In the genomic region with DNA sequence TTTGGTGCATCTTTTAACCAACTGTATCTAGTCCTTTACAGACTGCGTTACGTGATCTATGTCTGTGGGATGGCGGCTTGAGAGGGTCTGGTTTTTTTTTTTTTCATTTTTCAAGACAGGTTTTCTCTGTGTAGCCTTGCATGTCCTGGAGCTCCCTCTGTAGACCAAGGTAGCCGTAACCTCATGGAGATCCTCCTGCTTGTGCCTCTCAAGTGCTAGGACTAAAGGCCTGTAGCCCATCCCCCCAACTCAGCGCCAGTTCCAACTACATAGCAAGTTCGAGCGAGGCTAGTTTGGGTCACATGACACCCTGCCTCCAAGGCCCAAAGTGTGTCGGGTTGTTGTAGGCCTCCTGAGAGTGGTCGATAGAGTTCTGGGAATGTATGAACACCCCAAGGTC, we compare ENCODE assay signal across 24 mouse cellular contexts. TPM values are rescaled to one million over a fixed set of nuclear protein-coding genes. Genes with fewer than 3 reads are reported as not detected.
DNase-seq lines count a peak whose midpoint lies in the region; ATAC-seq and TF ChIP-seq lines count a peak whose summit lies in the region.
"Had no signal": no experiment of that assay in that cellular context is flagged by ENCODE, and none has a peak within 500 bp of the region (broad histone marks: within the 10 kb centered on the region; RNA-seq: fewer than 3 reads in every experiment).

No protein-coding gene starts in this region.

- H3K4me2 ChIP-seq in lung, postnatal 0 days (replicated peaks; ENCODE audit: low read depth, low read length): no peak overlapping the region
- no peak overlapping the region for H3K4me2 ChIP-seq in stomach, postnatal 0 days (replicated peaks; ENCODE audit: low read depth)
- H3K4me2 ChIP-seq in kidney, embryonic 16.5 days (replicated peaks; ENCODE audit: low read depth, low read length): no peak overlapping the region
- H3K4me2 ChIP-seq: embryonic facial prominence, embryonic 12.5 days; forebrain, embryonic 13.5 days; forebrain, embryonic 15.5 days had no signal

- peak; percentile 17; the same call in 1 of the 2 replicates for TF ChIP-seq CTCF in lung, postnatal 0 days (IDR thresholded peaks at IDR 0.05)
- TF ChIP-seq CTCF in stomach, postnatal 0 days (IDR thresholded peaks at IDR 0.05; ENCODE audit: low read depth): 0 out of 2 replicates have a peak, but pooled peaks have one; percentile 11

- 81% methylated on average over 9 of the region's 9 CpGs for WGBS in lung, postnatal 0 days
- 87% methylated on average over 9 of the region's 9 CpGs for WGBS in stomach, postnatal 0 days
- WGBS in kidney, embryonic 16.5 days: 80% methylated on average over 9 of the region's 9 CpGs

- H3K9ac ChIP-seq in lung, postnatal 0 days (replicated peaks; ENCODE audit: low read depth): no peak overlapping the region
- no peak overlapping the region for H3K9ac ChIP-seq in stomach, postnatal 0 days (ENCODE audit: low read length)
- no peak overlapping the region for H3K9ac ChIP-seq in kidney, embryonic 16.5 days (replicated peaks; ENCODE audit: low read length)
- H3K9ac ChIP-seq: embryonic facial prominence, embryonic 12.5 days; forebrain, embryonic 13.5 days; forebrain, embryonic 15.5 days; forebrain, postnatal 0 days had no signal

- no peak overlapping the region for H3K4me3 ChIP-seq in lung, postnatal 0 days (ENCODE audit: low read depth, low read length)
- no peak overlapping the region for H3K4me3 ChIP-seq in stomach, postnatal 0 days (ENCODE audit: low read depth, low read length)
- H3K4me3 ChIP-seq in kidney, embryonic 16.5 days (ENCODE audit: low read length): no peak overlapping the region
- H3K4me3 ChIP-seq: embryonic facial prominence, embryonic 10.5 days; embryonic facial prominence, embryonic 12.5 days; forebrain, embryonic 13.5 days; forebrain, embryonic 15.5 days had no signal

- no peaks in the 10 kb centered on the region for H3K27me3 ChIP-seq in lung, postnatal 0 days (replicated peaks; ENCODE audit: insufficient read depth, low read length)
- H3K27me3 ChIP-seq in stomach, postnatal 0 days (ENCODE audit: control insufficient read depth, insufficient read depth, low read length): no peaks in the 10 kb centered on the region
- H3K27me3 ChIP-seq in kidney, embryonic 16.5 days (ENCODE audit: insufficient read depth, low read length): no peaks in the 10 kb centered on the region
- H3K27me3 ChIP-seq: embryonic facial prominence, embryonic 12.5 days; forebrain, embryonic 13.5 days; forebrain, embryonic 15.5 days; Patski had no signal

- H3K9me3 ChIP-seq in lung, postnatal 0 days (ENCODE audit: low read length): no peaks in the 10 kb centered on the region
- H3K9me3 ChIP-seq in stomach, postnatal 0 days (ENCODE audit: control insufficient read depth, low read length): no peaks in the 10 kb centered on the region
- no peaks in the 10 kb centered on the region for H3K9me3 ChIP-seq in kidney, embryonic 16.5 days (ENCODE audit: low read length)
- H3K9me3 ChIP-seq: embryonic facial prominence, embryonic 10.5 days; embryonic facial prominence, embryonic 12.5 days; forebrain, embryonic 13.5 days; forebrain, embryonic 15.5 days; G1E had no signal

- TF ChIP-seq EP300 in lung, postnatal 0 days (IDR thresholded peaks at IDR 0.05): no peak
- TF ChIP-seq EP300 in stomach, postnatal 0 days (optimal IDR thresholded peaks at IDR 0.05): no peak

- ATAC-seq in lung, postnatal 0 days: no peak
- ATAC-seq in stomach, postnatal 0 days (ENCODE audit: low FRiP score, low TSS enrichment): no peak
- no peak for ATAC-seq in kidney, embryonic 16.5 days (ENCODE audit: low FRiP score, low TSS enrichment)
- ATAC-seq: activated CD4-positive, CD25-positive, alpha-beta regulatory T cell, adult 4 months; forebrain, embryonic 13.5 days; forebrain, embryonic 15.5 days; forebrain, postnatal 0 days; Patski had no signal

- H3K27ac ChIP-seq in lung, postnatal 0 days (ENCODE audit: low read length): no peak overlapping the region
- no peak overlapping the region for H3K27ac ChIP-seq in stomach, postnatal 0 days (replicated peaks)
- no peak overlapping the region for H3K27ac ChIP-seq in kidney, embryonic 16.5 days (ENCODE audit: low read length)
- H3K27ac ChIP-seq: embryonic facial prominence, embryonic 10.5 days; embryonic facial prominence, embryonic 12.5 days; forebrain, embryonic 13.5 days; forebrain, embryonic 15.5 days had no signal

- DNase-seq in lung, postnatal 0 days (ENCODE audit: low spot score): no peak
- no peak for DNase-seq in lung, postnatal 14 days
- DNase-seq in ES-CJ7 (ENCODE audit: low read depth, low spot score) (peak; percentile 59), R1 (ENCODE audit: low read depth, low spot score) (peak; percentile 56)
- DNase-seq in stomach, postnatal 0 days (ENCODE audit: low spot score): no peak
- DNase-seq in spleen, postnatal 4 days (ENCODE audit: low spot score in 2 of 2): no peak
- DNase-seq: adrenal gland, adult 8-10 months; adrenal gland, postnatal 14 days; adrenal gland, postnatal 36 days; cerebellum, adult 11-12 months; cerebellum, adult 2 months; cerebellum, adult 9-10 months; cerebellum, postnatal 10 days; cerebellum, postnatal 25 days; forebrain, postnatal 0 days had no signal

- no peaks in the 10 kb centered on the region; the same call in 1 of the 2 replicates for H3K4me1 ChIP-seq in lung, postnatal 0 days (ENCODE audit: insufficient read depth, low read depth, low read length)
- no peaks in the 10 kb centered on the region for H3K4me1 ChIP-seq in stomach, postnatal 0 days (replicated peaks; ENCODE audit: control insufficient read depth, insufficient read depth)
- peaks cover 4% of the 10 kb centered on the region; the same call in 1 of the 2 replicates for H3K4me1 ChIP-seq in kidney, embryonic 16.5 days (ENCODE audit: insufficient read depth, low read length)
- H3K4me1 ChIP-seq: embryonic facial prominence, embryonic 10.5 days; embryonic facial prominence, embryonic 12.5 days; forebrain, embryonic 13.5 days; forebrain, embryonic 15.5 days had no signal

- no peaks in the 10 kb centered on the region; the same call in 1 of the 2 replicates for H3K36me3 ChIP-seq in lung, postnatal 0 days (ENCODE audit: insufficient read depth, low read length)
- peaks cover 21% of the 10 kb centered on the region for H3K36me3 ChIP-seq in stomach, postnatal 0 days (ENCODE audit: control insufficient read depth, insufficient read depth, low read length)
- H3K36me3 ChIP-seq in kidney, embryonic 16.5 days (ENCODE audit: insufficient read depth, low read length): peaks cover 56% of the 10 kb centered on the region

RNA-seq across cellular contexts. Expression of gene Espl1, which starts 12.7 kb away (rescaled TPM):
- polyA plus RNA-seq in lung, postnatal 0 days (2015; fragmentation: Nextera tagmentation; extraction: Ambion mirVana): 0.99 and 1.4 TPM in 2 replicates
- 2.2 and 4.0 TPM in 2 replicates for polyA plus RNA-seq in stomach, postnatal 0 days (2015; fragmentation: Nextera tagmentation; extraction: Ambion mirVana)
- 31.4 and 33.6 TPM in 2 replicates for polyA plus RNA-seq in kidney, embryonic 16.5 days (2015; fragmentation: Nextera tagmentation; extraction: Ambion mirVana)

RNA-seq across cellular contexts. Expression of gene Pfdn5, which starts 17.2 kb away (rescaled TPM):
- 457 and 467 TPM in 2 replicates for polyA plus RNA-seq in lung, postnatal 0 days (2015; fragmentation: Nextera tagmentation; extraction: Ambion mirVana)
- 321 and 336 TPM in 2 replicates for polyA plus RNA-seq in stomach, postnatal 0 days (2015; fragmentation: Nextera tagmentation; extraction: Ambion mirVana)
- polyA plus RNA-seq in kidney, embryonic 16.5 days (2015; fragmentation: Nextera tagmentation; extraction: Ambion mirVana): 376 and 377 TPM in 2 replicates

RNA-seq across cellular contexts. Expression of gene Myg1, which starts 22.8 kb away (rescaled TPM):
- 46.1 and 48.3 TPM in 2 replicates for polyA plus RNA-seq in lung, postnatal 0 days (2015; fragmentation: Nextera tagmentation; extraction: Ambion mirVana)
- 39.7 and 44.8 TPM in 2 replicates for polyA plus RNA-seq in stomach, postnatal 0 days (2015; fragmentation: Nextera tagmentation; extraction: Ambion mirVana)
- polyA plus RNA-seq in kidney, embryonic 16.5 days (2015; fragmentation: Nextera tagmentation; extraction: Ambion mirVana): 118 and 120 TPM in 2 replicates

RNA-seq across cellular contexts. Expression of gene Mfsd5, which starts 29.5 kb away (rescaled TPM):
- polyA plus RNA-seq in lung, postnatal 0 days (2015; fragmentation: Nextera tagmentation; extraction: Ambion mirVana): 70.4 and 72.7 TPM in 2 replicates
- 81.6 and 83.6 TPM in 2 replicates for polyA plus RNA-seq in stomach, postnatal 0 days (2015; fragmentation: Nextera tagmentation; extraction: Ambion mirVana)
- polyA plus RNA-seq in kidney, embryonic 16.5 days (2015; fragmentation: Nextera tagmentation; extraction: Ambion mirVana): 76.5 and 78.8 TPM in 2 replicates

RNA-seq across cellular contexts. Expression of gene Gm9918, which starts 38.4 kb away (rescaled TPM):
- 0.13 and 0.36 TPM in 2 replicates for polyA plus RNA-seq in lung, postnatal 0 days (2015; fragmentation: Nextera tagmentation; extraction: Ambion mirVana)
- polyA plus RNA-seq in stomach, postnatal 0 days (2015; fragmentation: Nextera tagmentation; extraction: Ambion mirVana): 0.10 and 0.12 TPM in 2 replicates
- 0.36 and 0.89 TPM in 2 replicates for polyA plus RNA-seq in kidney, embryonic 16.5 days (2015; fragmentation: Nextera tagmentation; extraction: Ambion mirVana)
- polyA plus RNA-seq: activated CD4-positive, CD25-positive, alpha-beta regulatory T cell, adult 4 months; C2C12; forebrain, embryonic 15.5 days; forebrain, postnatal 0 days; G1E had no signal

Comparison
In these comparisons a context has a peak if more than half of its experiments do, and no peak if none do; other contexts are left out.
1. DNase-seq: peak in ES-CJ7 (single experiment) and R1 (single experiment); none in lung, postnatal 0 days (single experiment), lung, postnatal 14 days (single experiment), stomach, postnatal 0 days (single experiment) and spleen, postnatal 4 days (0 of 2).